Mouse (Mus musculus) forebrain, embryonic 13.5 days (tissue): ENCODE measurements around the gene Gpx6. TPM values are rescaled to one million over a fixed set of nuclear protein-coding genes. Genes with fewer than 3 reads are reported as not detected.
A peak's percentile ranks its signal among the peaks of the same experiment; 100 is the strongest.

ENCODE experiments used
- ATAC-seq: fragments of 200-750 bp; cut with Nextera tagmentation; 2 replicates; pipeline ENCODE4 v1.8.0; 2017
- H3K27ac ChIP-seq: fragments of 300-500 bp; sonication (generic); 2 replicates; pipeline ENCODE4 v1.5.1; 2015; ENCODE audit warnings: inconsistent platforms, mild to moderate bottlenecking, moderate library complexity
- H3K27me3 ChIP-seq: fragments of 300-500 bp; sonication (generic); 2 replicates; pipeline ENCODE4 v1.6.1; 2015; ENCODE audit warnings: mild to moderate bottlenecking, inconsistent platforms
- H3K36me3 ChIP-seq: fragments of 300-500 bp; sonication (generic); 2 replicates; pipeline ENCODE4 v1.6.1; 2015; ENCODE audit warnings: mild to moderate bottlenecking, inconsistent platforms; ENCODE audit not compliant: poor library complexity, severe bottlenecking
- H3K4me1 ChIP-seq: fragments of 300-500 bp; sonication (generic); 2 replicates; pipeline ENCODE4 v1.6.1; 2015; ENCODE audit warnings: inconsistent platforms
- H3K4me2 ChIP-seq: fragments of 300-500 bp; sonication (generic); 2 replicates; pipeline ENCODE4 v1.6.1; 2015; ENCODE audit warnings: inconsistent platforms, mild to moderate bottlenecking, moderate library complexity
- H3K4me3 ChIP-seq: fragments of 300-500 bp; sonication (generic); 2 replicates; pipeline ENCODE4 v1.5.1; 2015; ENCODE audit warnings: mild to moderate bottlenecking, inconsistent platforms
- H3K9ac ChIP-seq: fragments of 300-500 bp; sonication (generic); 2 replicates; pipeline ENCODE4 v1.6.1; 2015; ENCODE audit warnings: mild to moderate bottlenecking, inconsistent platforms
- H3K9me3 ChIP-seq: fragments of 300-500 bp; sonication (generic); replicated peaks from 2 replicates; pipeline ENCODE4 v1.6.1; 2016; ENCODE audit warnings: inconsistent platforms
- WGBS: fragments of 180-500 bp; shearing (Covaris S2); methylation state at CpG from one replicate; pipeline ENCODE4 v1.1.7; 2015; 5-methylcytosine and 5-hydroxymethylcytosine counted together
- polyA plus RNA-seq: library from polyadenylated mRNA; unstranded; fragments of >200 nt; fragmentation: Nextera tagmentation; extraction: Ambion mirVana; gene quantifications from 2 replicates; pipeline ENCODE4 v1.2.1, GENCODE M21; 2015

The Gpx6 gene
- polyA plus RNA-seq, 1 experiment from 2014 or later: not detected

DNA sequence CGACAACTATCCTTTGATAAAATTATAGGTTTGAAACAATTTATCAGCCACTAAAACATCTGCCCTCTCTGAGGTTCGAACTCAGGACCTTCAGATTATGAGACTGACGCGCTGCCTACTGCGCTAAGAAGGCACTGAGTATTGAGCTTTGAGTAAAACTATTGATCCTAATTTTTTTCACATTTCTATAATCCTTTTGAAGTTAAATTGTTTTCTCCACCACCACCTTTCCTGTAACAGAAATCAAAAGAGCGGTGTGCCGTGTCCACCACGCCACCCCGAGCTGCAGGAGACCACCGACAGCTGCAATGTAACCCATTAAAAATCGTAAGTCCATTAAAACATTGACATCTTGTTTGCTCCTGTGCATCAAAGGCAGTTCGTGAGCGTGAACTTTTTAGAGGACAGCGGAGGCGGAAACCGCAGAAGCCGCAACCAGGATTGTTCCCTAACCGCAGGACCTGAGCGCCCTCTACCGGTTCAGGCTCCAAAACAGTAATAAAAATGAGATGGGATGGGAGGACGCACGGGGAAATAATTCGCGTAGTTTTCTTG lies 14.8 kb downstream of the Gpx6 start:
- H3K9me3 ChIP-seq: no peaks in the 10 kb centered on the region
- H3K27me3 ChIP-seq: peaks cover 12% of the 10 kb centered on the region; the same call in 1 of the 2 replicates
- no peak overlapping the region for H3K27ac ChIP-seq
- ATAC-seq: peak; percentile 65
- no peaks in the 10 kb centered on the region for H3K36me3 ChIP-seq
- H3K4me1 ChIP-seq: peaks cover 13% of the 10 kb centered on the region
- peak overlapping the region; percentile 42 for H3K4me3 ChIP-seq
- H3K9ac ChIP-seq: peak overlapping the region; percentile 54; the same call in 1 of the 2 replicates
- peak overlapping the region; percentile 61 for H3K4me2 ChIP-seq
- under 1% methylated on average over 24 of the region's 24 CpGs for WGBS

DNA sequence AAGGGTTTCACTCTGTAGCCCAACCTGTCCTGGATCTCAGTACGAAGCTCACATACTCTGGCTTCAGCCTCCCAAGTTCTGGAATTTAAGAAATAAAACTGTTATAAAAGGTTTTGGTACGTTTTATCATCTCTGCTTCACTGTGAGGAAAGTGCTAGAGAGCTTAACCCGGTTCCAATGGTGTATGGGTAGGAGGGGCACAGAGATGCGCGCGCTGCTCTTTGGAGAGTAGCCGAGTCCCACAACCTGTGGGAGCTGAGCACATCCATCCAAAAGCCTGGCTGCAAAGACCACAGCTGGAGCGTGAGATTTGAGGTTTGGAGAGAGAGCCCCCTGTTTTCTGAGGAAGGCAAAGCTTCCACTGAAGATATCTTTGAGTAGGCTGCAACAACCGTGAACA lies 15.5 kb downstream of the Gpx6 start:
- H3K27ac ChIP-seq: no peak overlapping the region
- H3K4me2 ChIP-seq: peak overlapping the region; percentile 61
- H3K9ac ChIP-seq: peak overlapping the region; percentile 54; the same call in 1 of the 2 replicates
- no peaks in the 10 kb centered on the region for H3K36me3 ChIP-seq
- WGBS: under 1% methylated on average over 9 of the region's 9 CpGs
- no peaks in the 10 kb centered on the region for H3K9me3 ChIP-seq
- H3K4me1 ChIP-seq: peaks cover 8% of the 10 kb centered on the region
- 0 out of 2 replicates have a peak, but pooled peaks cover 8% of the 10 kb centered on the region for H3K27me3 ChIP-seq
- peak; percentile 67; the same call in 1 of the 2 replicates for ATAC-seq
- peak overlapping the region; percentile 42 for H3K4me3 ChIP-seq

DNA sequence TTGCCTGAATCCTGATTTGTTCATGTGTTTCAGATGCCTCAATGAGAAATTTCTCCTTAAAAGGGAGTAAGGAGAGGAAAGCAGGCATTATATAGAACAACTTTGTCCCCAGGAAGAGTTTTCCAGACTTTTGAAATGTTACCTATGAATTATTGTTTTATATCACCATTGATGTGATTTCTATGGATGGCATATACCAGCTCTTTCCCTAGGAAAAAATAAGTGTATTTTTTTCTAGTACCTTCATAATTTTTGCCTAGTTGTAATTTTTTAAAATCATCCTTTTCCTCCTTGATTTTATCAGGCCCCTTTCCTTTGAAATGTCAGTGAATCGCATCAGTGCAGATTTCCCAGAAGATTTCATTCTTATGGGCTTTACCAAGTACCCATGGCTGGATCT lies 34.7 kb downstream of the Gpx6 start, which contains the start of gene Olfr1367:
TSS of gene Olfr1367 (plus strand) at position 301 of the 400 bp plus-strand sequence.
- H3K4me2 ChIP-seq: no peak within 1 kb of the TSS
- ATAC-seq: no peak
- H3K4me1 ChIP-seq: no peaks in the 10 kb centered on the region
- no peak within 1 kb of the TSS for H3K27ac ChIP-seq
- H3K9me3 ChIP-seq: no peaks in the 10 kb centered on the region
- H3K9ac ChIP-seq: no peak within 1 kb of the TSS
- WGBS: 85% methylated on average over 1 of the region's 1 CpGs
- no peak within 1 kb of the TSS for H3K4me3 ChIP-seq
- no peaks in the 10 kb centered on the region for H3K27me3 ChIP-seq
- no peaks in the 10 kb centered on the region for H3K36me3 ChIP-seq

DNA sequence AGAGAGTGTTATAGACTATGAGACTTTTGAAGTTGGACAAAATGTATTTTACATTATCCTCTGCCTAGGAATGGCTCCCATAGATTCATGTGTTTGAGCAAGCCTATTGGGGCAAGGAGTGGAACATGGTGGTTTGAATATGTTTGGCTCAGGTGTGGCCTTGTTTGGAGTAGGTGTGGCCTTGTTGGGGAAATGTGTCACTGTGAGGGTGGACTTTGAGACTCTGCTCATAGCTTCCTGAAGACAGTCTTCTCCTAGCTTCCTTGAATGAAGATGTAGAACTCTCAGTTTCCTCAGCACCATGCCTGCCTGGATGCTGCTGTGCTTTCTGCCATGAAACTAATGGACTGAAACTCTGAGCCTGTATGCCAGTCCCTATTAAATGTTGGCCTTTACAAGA lies 38.7 kb downstream of the Gpx6 start:
- ATAC-seq: no peak
- Histone ChIP-seq H3K4me3 (no peak overlapping the region), H3K9ac (no peak overlapping the region), H3K4me1 (no peaks in the 10 kb centered on the region), H3K36me3 (no peaks in the 10 kb centered on the region), H3K9me3 (no peaks in the 10 kb centered on the region), H3K27me3 (no peaks in the 10 kb centered on the region), H3K27ac (no peak overlapping the region), H3K4me2 (no peak overlapping the region)

DNA sequence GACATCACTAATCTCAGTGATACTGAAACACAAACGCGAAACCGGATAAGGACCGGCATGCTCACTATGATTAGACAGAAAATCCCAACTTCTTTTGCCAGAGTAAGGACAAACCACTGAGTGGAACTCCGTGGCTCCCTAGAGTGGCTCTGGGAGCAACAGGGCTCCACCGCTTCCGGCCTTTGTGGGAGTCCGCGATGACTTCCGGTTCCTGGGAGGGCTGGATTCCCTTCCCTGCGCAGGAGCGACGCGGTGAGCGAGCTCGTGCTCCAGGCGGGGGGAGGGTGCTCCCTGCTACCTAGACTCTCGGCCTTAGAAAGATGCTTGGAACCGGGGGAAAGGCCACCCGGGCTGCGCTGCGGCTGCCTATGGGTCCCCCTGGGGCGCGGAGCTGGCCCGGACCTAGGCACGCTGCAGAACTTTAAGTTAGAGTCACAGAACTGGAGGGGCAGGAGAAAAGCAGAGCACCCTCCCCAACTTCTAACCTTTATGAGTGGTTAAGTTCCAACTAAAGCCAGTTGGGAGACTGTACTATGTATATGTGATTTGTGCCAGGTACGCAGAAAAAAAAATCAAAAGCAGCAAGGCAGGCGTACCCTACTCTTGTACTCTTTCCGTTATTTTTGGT lies 50.8 kb downstream of the Gpx6 start, which contains the start of gene Zscan12:
TSS of gene Zscan12 (plus strand) at position 200 of the 628 bp plus-strand sequence.
- H3K4me2 ChIP-seq: peak within 1 kb of the TSS; percentile 66
- peak within 1 kb of the TSS; percentile 94 for H3K9ac ChIP-seq
- peaks cover 19% of the 10 kb centered on the region for H3K4me1 ChIP-seq
- H3K27ac ChIP-seq: 0 out of 2 replicates have a peak within 1 kb of the TSS, but pooled peaks have one; percentile 40
- peaks cover 15% of the 10 kb centered on the region for H3K36me3 ChIP-seq
- no peaks in the 10 kb centered on the region; the same call in 1 of the 2 replicates for H3K27me3 ChIP-seq
- WGBS: 1% methylated on average over 29 of the region's 29 CpGs
- ATAC-seq: peak; percentile 100
- no peaks in the 10 kb centered on the region for H3K9me3 ChIP-seq
- H3K4me3 ChIP-seq: peak within 1 kb of the TSS; percentile 80

DNA sequence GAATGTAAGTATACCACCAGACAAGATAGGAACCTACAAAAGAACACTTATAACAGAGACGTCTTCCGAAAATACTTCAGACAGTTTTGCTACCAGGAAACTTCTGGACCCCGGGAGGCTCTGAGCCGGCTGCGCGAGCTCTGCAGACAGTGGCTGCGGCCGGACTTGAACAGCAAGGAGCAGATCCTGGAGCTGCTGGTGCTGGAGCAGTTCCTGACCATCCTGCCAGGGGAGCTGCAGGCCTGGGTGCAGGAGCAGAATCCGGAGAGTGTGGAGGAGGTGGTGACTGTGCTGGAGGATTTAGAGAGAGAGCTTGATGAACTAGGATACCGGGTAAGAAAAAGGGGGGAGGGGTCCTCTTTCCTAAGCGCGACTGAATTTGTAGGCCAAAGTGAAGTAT lies 51.8 kb downstream of the Gpx6 start:
- no peak for ATAC-seq
- Histone ChIP-seq H3K9me3 (no peaks in the 10 kb centered on the region), H3K36me3 (peaks cover 22% of the 10 kb centered on the region), H3K27me3 (no peaks in the 10 kb centered on the region; the same call in 1 of the 2 replicates), H3K4me1 (peaks cover 19% of the 10 kb centered on the region), H3K9ac (peak overlapping the region; percentile 94), H3K4me3 (peak overlapping the region; percentile 80), H3K27ac (no peak overlapping the region), H3K4me2 (peak overlapping the region; percentile 66)
- WGBS: 59% methylated on average over 12 of the region's 12 CpGs

GRCm38 (mm10) chr13:21366635-21367034 lies 54.7 kb downstream of the Gpx6 start:
- WGBS: 84% methylated on average over 6 of the region's 6 CpGs
- no peak overlapping the region for H3K4me2 ChIP-seq
- no peak overlapping the region for H3K4me3 ChIP-seq
- H3K4me1 ChIP-seq: peaks cover 19% of the 10 kb centered on the region
- no peak for ATAC-seq
- H3K27me3 ChIP-seq: no peaks in the 10 kb centered on the region
- H3K9ac ChIP-seq: 0 out of 2 replicates have a peak overlapping the region, but pooled peaks have one; percentile 0
- peaks cover 50% of the 10 kb centered on the region for H3K36me3 ChIP-seq
- H3K27ac ChIP-seq: no peak overlapping the region
- H3K9me3 ChIP-seq: no peaks in the 10 kb centered on the region

Other genes starting within 250 kb of the Gpx6 start
- gene Olfr1370, start 237.2 kb upstream of the Gpx6 start, polyA plus RNA-seq: not detected in 2 replicates
- gene Olfr1369-ps1, start 200.6 kb upstream of the Gpx6 start, polyA plus RNA-seq: 0.05 TPM in 2 replicates
- not detected in 2 replicates for gene Olfr263, start 182.5 kb upstream of the Gpx6 start, polyA plus RNA-seq
- gene Olfr1368, start 166.3 kb upstream of the Gpx6 start, polyA plus RNA-seq: not detected in 2 replicates
- gene Trim27, start 132.7 kb upstream of the Gpx6 start, polyA plus RNA-seq: 109 and 114 TPM in 2 replicates
- not detected in 2 replicates for gene Gpx5, start 19.4 kb upstream of the Gpx6 start, polyA plus RNA-seq
- gene Olfr1367, start 34.8 kb downstream of the Gpx6 start, polyA plus RNA-seq: not detected in 2 replicates
- 16.4 and 18.1 TPM in 2 replicates for gene Zscan12, start 50.7 kb downstream of the Gpx6 start, polyA plus RNA-seq
- 97.9 and 98.4 TPM in 2 replicates for gene Zkscan3, start 90.6 kb downstream of the Gpx6 start, polyA plus RNA-seq
- gene Pgbd1, start 128.9 kb downstream of the Gpx6 start, polyA plus RNA-seq: 3.7 and 4.4 TPM in 2 replicates
- gene Zscan26, start 141.6 kb downstream of the Gpx6 start, polyA plus RNA-seq: 21.7 and 25.4 TPM in 2 replicates
- gene Nkapl, start 156.4 kb downstream of the Gpx6 start, polyA plus RNA-seq: 2.9 and 3.5 TPM in 2 replicates
- gene Zkscan4, start 166.8 kb downstream of the Gpx6 start, polyA plus RNA-seq: 7.3 and 7.7 TPM in 2 replicates
- gene Gm10065, start 167.3 kb downstream of the Gpx6 start, polyA plus RNA-seq: not detected in 2 replicates
- gene AK157302, start 183.1 kb downstream of the Gpx6 start, polyA plus RNA-seq: 0.21 and 0.54 TPM in 2 replicates
- 7.5 TPM in 2 replicates for gene Gm11273, start 189.3 kb downstream of the Gpx6 start, polyA plus RNA-seq
- gene Zkscan8, start 219.0 kb downstream of the Gpx6 start, polyA plus RNA-seq: 6.1 and 7.4 TPM in 2 replicates
- 0.17 and 0.33 TPM in 2 replicates for gene Olfr1366, start 230.7 kb downstream of the Gpx6 start, polyA plus RNA-seq
- gene Olfr1535, start 247.8 kb downstream of the Gpx6 start, polyA plus RNA-seq: not detected in 2 replicates